Mouse (Mus musculus) forebrain, embryonic 15.5 days (tissue): ENCODE data around the gene Gm13290. TPM values are rescaled to one million over a fixed set of nuclear protein-coding genes. Genes with fewer than 3 reads are reported as not detected.
"Not testable (repeated sequence)": the region's sequence is repeated elsewhere in the genome, so short reads cannot be mapped to it uniquely, and the experiment has no call there.

Experiments
- ATAC-seq: fragments of 200-750 bp; cut with Nextera tagmentation; replicated peaks from 2 replicates; pipeline ENCODE4 v1.8.0; 2017; ENCODE audit warnings: mild to moderate bottlenecking, moderate TSS enrichment, moderate library complexity
- H3K27ac ChIP-seq: fragments of 300-500 bp; sonication (generic); replicated peaks from 2 replicates; pipeline ENCODE4 v1.5.1; 2015; ENCODE audit warnings: mild to moderate bottlenecking, inconsistent platforms
- H3K27me3 ChIP-seq: fragments of 300-500 bp; sonication (generic); 2 replicates; pipeline ENCODE4 v1.6.1; 2015; ENCODE audit warnings: inconsistent platforms
- H3K36me3 ChIP-seq: fragments of 300-500 bp; sonication (generic); 2 replicates; pipeline ENCODE4 v1.6.1; 2015; ENCODE audit warnings: mild to moderate bottlenecking, inconsistent platforms
- H3K4me1 ChIP-seq: fragments of 300-500 bp; sonication (generic); 2 replicates; pipeline ENCODE4 v1.6.1; 2015; ENCODE audit warnings: inconsistent platforms
- H3K4me2 ChIP-seq: fragments of 300-500 bp; sonication (generic); replicated peaks from 2 replicates; pipeline ENCODE4 v1.6.1; 2015; ENCODE audit warnings: mild to moderate bottlenecking, inconsistent platforms
- H3K4me3 ChIP-seq: fragments of 300-500 bp; sonication (generic); 2 replicates; pipeline ENCODE4 v1.5.1; 2015; ENCODE audit warnings: mild to moderate bottlenecking, inconsistent platforms
- H3K9ac ChIP-seq: fragments of 300-500 bp; sonication (generic); replicated peaks from 2 replicates; pipeline ENCODE4 v1.6.1; 2015; ENCODE audit warnings: mild to moderate bottlenecking, inconsistent platforms
- H3K9me3 ChIP-seq: fragments of 300-500 bp; sonication (generic); 2 replicates; pipeline ENCODE4 v1.6.1; 2016; ENCODE audit warnings: inconsistent platforms
- WGBS: fragments of 180-500 bp; shearing (Covaris S2); methylation state at CpG from one replicate; pipeline ENCODE4 v1.1.7; 2015; ENCODE audit warnings: mixed read lengths; 5-methylcytosine and 5-hydroxymethylcytosine counted together
- polyA plus RNA-seq: library from polyadenylated mRNA; unstranded; fragments of >200 nt; fragmentation: Nextera tagmentation; extraction: Ambion mirVana; gene quantifications from 2 replicates; pipeline ENCODE4 v1.2.1, GENCODE M21; 2015

Gene Gm13290
- polyA plus RNA-seq, 1 experiment from 2014 or later, result not detected

- H3K36me3 ChIP-seq, H3K27ac ChIP-seq, H3K4me1 ChIP-seq, H3K27me3 ChIP-seq, H3K4me2 ChIP-seq, H3K9ac ChIP-seq, H3K4me3 ChIP-seq, H3K9me3 ChIP-seq, ATAC-seq: not testable (repeated sequence)
- WGBS, result 81% methylated on average over 9 of the region's 9 CpGs
Observed at GRCm38 (mm10) chr4:88758751-88759150, 14.9 kb upstream of the Gm13290 start.

- ATAC-seq, result not testable (repeated sequence)
Observed at GRCm38 (mm10) chr4:88759610-88760268, 13.9 kb upstream of the Gm13290 start, which contains the start of gene Gm13283. Gene Gm13283 (plus strand): TSS chr4:88760119.

GRCm38 (mm10) chr4:88760431-88760830 lies 13.2 kb upstream of the Gm13290 start:
- ATAC-seq, result not testable (repeated sequence)
- H3K4me2 ChIP-seq, result peak overlapping the region; percentile 63
- H3K9ac ChIP-seq, result 0 out of 2 replicates have a peak overlapping the region, but pooled peaks have one; percentile 16

More at GRCm38 (mm10) chr4:88759610-88760268, 13.9 kb upstream of the Gm13290 start, which contains the start of gene Gm13283:
- H3K4me1 ChIP-seq, H3K36me3 ChIP-seq, H3K9me3 ChIP-seq, H3K27me3 ChIP-seq, H3K27ac ChIP-seq: not testable (repeated sequence)
- H3K4me3 ChIP-seq, result peak within 1 kb of the TSS; percentile 36
- 0 out of 2 replicates have a peak within 1 kb of the TSS, but pooled peaks have one; percentile 16 for H3K9ac ChIP-seq
- H3K4me2 ChIP-seq, result peak within 1 kb of the TSS; percentile 63
- 33% methylated on average over 10 of the region's 14 CpGs for WGBS

GRCm38 (mm10) chr4:88761776-88762175 lies 11.9 kb upstream of the Gm13290 start:
- H3K27ac ChIP-seq, H3K4me3 ChIP-seq, H3K36me3 ChIP-seq, H3K9ac ChIP-seq, H3K9me3 ChIP-seq, ATAC-seq, H3K4me2 ChIP-seq, H3K27me3 ChIP-seq, H3K4me1 ChIP-seq: not testable (repeated sequence)
- 64% methylated on average over 6 of the region's 8 CpGs for WGBS

More at GRCm38 (mm10) chr4:88760431-88760830, 13.2 kb upstream of the Gm13290 start:
- not testable (repeated sequence) for H3K9me3 ChIP-seq, H3K27ac ChIP-seq, H3K27me3 ChIP-seq, H3K4me1 ChIP-seq, H3K36me3 ChIP-seq
- WGBS, result under 1% methylated on average over 24 of the region's 28 CpGs
- H3K4me3 ChIP-seq, result peak overlapping the region; percentile 36

- H3K27ac ChIP-seq, H3K4me2 ChIP-seq, H3K9me3 ChIP-seq, H3K4me3 ChIP-seq, ATAC-seq, H3K9ac ChIP-seq, H3K4me1 ChIP-seq, H3K36me3 ChIP-seq, H3K27me3 ChIP-seq: not testable (repeated sequence)
- 59% methylated on average over 9 of the region's 9 CpGs for WGBS
Observed at GRCm38 (mm10) chr4:88762341-88762740, 11.3 kb upstream of the Gm13290 start.

- H3K9me3 ChIP-seq, ATAC-seq, H3K4me1 ChIP-seq, H3K36me3 ChIP-seq, H3K27ac ChIP-seq, H3K27me3 ChIP-seq: not testable (repeated sequence)
- H3K9ac ChIP-seq, result 0 out of 2 replicates have a peak overlapping the region, but pooled peaks have one; percentile 24
- WGBS, result 2% methylated on average over 34 of the region's 42 CpGs
- peak overlapping the region; percentile 41 for H3K4me3 ChIP-seq
- H3K4me2 ChIP-seq, result peak overlapping the region; percentile 63
Observed at GRCm38 (mm10) chr4:88763384-88764018, 10.1 kb upstream of the Gm13290 start.

- no CpG with 5 or more reads among the region's 29 CpGs for WGBS
- ATAC-seq, H3K9ac ChIP-seq, H3K36me3 ChIP-seq, H3K9me3 ChIP-seq, H3K27me3 ChIP-seq, H3K4me1 ChIP-seq, H3K27ac ChIP-seq, H3K4me2 ChIP-seq, H3K4me3 ChIP-seq: not testable (repeated sequence)
Observed at GRCm38 (mm10) chr4:88776622-88777021, 3.0 kb downstream of the Gm13290 start, which contains the start of gene Gm13289. Gene Gm13289 (plus strand): TSS chr4:88776922.

- no CpG with 5 or more reads among the region's 29 CpGs for WGBS
- H3K4me1 ChIP-seq, H3K4me2 ChIP-seq, H3K27ac ChIP-seq, H3K4me3 ChIP-seq, H3K9ac ChIP-seq, ATAC-seq, H3K27me3 ChIP-seq, H3K9me3 ChIP-seq, H3K36me3 ChIP-seq: not testable (repeated sequence)
Observed at GRCm38 (mm10) chr4:88779550-88779949, 5.9 kb downstream of the Gm13290 start, which contains the start of gene Gm13272. Gene Gm13272 (plus strand): TSS chr4:88779850.

- 47% methylated on average over 16 of the region's 18 CpGs for WGBS
- H3K9me3 ChIP-seq, H3K4me2 ChIP-seq: not testable (repeated sequence)
Observed at GRCm38 (mm10) chr4:88780320-88780719, 6.7 kb downstream of the Gm13290 start.

GRCm38 (mm10) chr4:88781831-88782230 lies 8.2 kb downstream of the Gm13290 start, which contains the start of gene Ifnz:
Gene Ifnz (plus strand): TSS chr4:88782131.
- H3K27ac ChIP-seq, H3K9me3 ChIP-seq, H3K36me3 ChIP-seq, H3K9ac ChIP-seq, H3K4me1 ChIP-seq, ATAC-seq, H3K27me3 ChIP-seq: not testable (repeated sequence)
- H3K4me2 ChIP-seq, result peak within 1 kb of the TSS; percentile 40
- WGBS, result 26% methylated on average over 4 of the region's 7 CpGs
- peak within 1 kb of the TSS; percentile 17; the same call in 1 of the 2 replicates for H3K4me3 ChIP-seq

More at GRCm38 (mm10) chr4:88780320-88780719, 6.7 kb downstream of the Gm13290 start:
- not testable (repeated sequence) for H3K27me3 ChIP-seq, H3K27ac ChIP-seq, H3K9ac ChIP-seq, H3K4me1 ChIP-seq, H3K4me3 ChIP-seq, ATAC-seq, H3K36me3 ChIP-seq

- H3K4me2 ChIP-seq, result peak overlapping the region; percentile 40
- not testable (repeated sequence) for H3K27me3 ChIP-seq, H3K27ac ChIP-seq, H3K36me3 ChIP-seq, ATAC-seq, H3K9me3 ChIP-seq, H3K9ac ChIP-seq, H3K4me1 ChIP-seq
- H3K4me3 ChIP-seq, result peak overlapping the region; percentile 17; the same call in 1 of the 2 replicates
- 0% methylated on average over 7 of the region's 31 CpGs for WGBS
Observed at GRCm38 (mm10) chr4:88782335-88782734, 8.7 kb downstream of the Gm13290 start.

- H3K4me1 ChIP-seq, H3K4me3 ChIP-seq, H3K4me2 ChIP-seq, ATAC-seq, H3K27ac ChIP-seq, H3K9ac ChIP-seq, H3K9me3 ChIP-seq, H3K36me3 ChIP-seq, H3K27me3 ChIP-seq: not testable (repeated sequence)
- no CpG with 5 or more reads among the region's 27 CpGs for WGBS
Observed at GRCm38 (mm10) chr4:88785409-88785808, 11.8 kb downstream of the Gm13290 start, which contains the start of gene Gm13276. Gene Gm13276 (plus strand): TSS chr4:88785709.
